Mouse (Mus musculus): ENCODE measurements around the gene Myh10. TPM values are rescaled to one million over a fixed set of nuclear protein-coding genes. Genes with fewer than 3 reads are reported as not detected.
"Not testable (repeated sequence)": the region's sequence is repeated elsewhere in the genome, so short reads cannot be mapped to it uniquely, and the experiment has no call there.

Myh10 gene
- total RNA-seq, 2 experiments from 2014 or later: 248 to 255 TPM

DNA sequence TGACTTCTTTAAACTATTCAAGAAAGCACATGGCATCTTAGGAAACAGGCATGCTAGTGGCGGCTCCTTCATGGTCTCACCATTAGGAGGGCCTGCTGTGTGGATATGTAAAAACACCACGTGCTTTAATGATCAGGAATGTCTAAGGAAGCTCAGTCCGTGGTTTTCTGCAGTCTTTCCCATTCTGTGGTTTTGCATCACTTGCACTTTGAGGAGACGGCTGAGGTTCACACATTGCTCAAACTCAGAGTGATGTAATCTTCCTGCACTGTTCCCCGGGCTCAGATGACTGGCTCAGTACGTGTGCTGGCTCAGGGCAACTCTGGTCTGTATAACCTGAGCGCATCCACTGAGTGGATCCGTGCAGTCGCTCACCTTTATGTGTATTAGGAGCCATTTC is 91.0 kb downstream of the Myh10 start:
- intact Hi-C loops (cut with DNase I): no loop called here
- DNase-seq: no peak

GRCm38 (mm10) chr11:68785813-68786212 is 94.5 kb downstream of the Myh10 start:
- intact Hi-C loops (cut with DNase I): no loop called here
- DNase-seq: no peak

DNA sequence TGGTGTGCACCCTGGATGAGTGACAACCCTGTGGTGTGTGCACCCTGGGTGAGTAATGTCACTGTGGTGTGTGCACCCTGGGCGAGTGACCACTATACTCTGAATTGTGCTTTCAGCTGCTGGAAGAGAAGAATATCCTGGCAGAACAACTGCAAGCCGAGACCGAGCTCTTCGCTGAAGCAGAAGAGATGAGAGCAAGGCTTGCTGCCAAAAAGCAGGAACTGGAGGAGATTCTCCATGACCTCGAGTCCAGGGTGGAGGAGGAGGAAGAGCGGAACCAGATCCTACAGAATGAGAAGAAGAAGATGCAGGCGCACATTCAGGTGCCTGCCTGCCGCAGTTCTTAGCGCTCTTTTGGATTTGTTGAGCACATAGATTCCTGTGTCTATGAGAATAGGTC is 95.9 kb downstream of the Myh10 start:
- no peak for DNase-seq
- intact Hi-C loops (cut with DNase I): no loop called here

DNA sequence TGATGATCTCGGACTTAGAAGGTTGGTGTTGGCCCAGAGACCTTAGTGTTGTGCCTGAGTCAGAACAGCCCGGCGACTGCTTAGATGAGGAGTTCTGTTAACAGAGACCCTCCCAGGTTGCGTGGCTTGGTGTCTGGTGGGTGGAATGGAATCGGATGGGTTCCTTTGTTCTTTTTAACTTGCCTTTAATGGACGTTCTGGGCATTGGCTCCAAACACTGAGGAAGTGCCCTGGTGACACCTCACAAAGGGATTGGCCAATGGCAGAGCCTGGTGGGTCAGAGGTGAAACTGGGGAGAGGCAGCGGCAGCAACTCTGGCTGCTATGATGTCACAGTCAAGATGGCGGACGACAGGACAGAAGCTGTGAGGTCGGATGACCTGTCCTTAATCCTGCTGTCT is 99.4 kb downstream of the Myh10 start:
- intact Hi-C loops (cut with DNase I): no loop called here
- DNase-seq: no peak

GRCm38 (mm10) chr11:68791794-68792193 is 100.4 kb downstream of the Myh10 start:
- DNase-seq: no peak
- intact Hi-C loops (cut with DNase I): no loop called here

DNA sequence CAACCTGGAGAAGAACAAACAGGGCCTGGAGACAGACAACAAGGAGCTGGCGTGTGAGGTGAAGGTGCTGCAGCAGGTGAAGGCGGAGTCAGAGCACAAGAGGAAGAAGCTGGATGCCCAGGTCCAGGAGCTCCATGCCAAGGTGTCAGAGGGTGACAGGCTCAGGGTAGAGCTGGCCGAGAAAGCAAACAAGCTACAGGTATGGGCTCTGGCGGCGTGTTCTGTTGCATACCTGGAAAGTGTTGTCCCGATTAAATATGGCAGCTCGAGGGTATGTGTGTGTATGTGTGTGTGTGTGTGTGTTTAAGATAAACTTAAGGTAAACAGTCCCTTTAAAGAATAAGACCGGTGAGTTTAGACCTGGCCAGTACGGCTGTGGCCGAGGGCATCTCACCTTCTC is 106.9 kb downstream of the Myh10 start:
- intact Hi-C loops (cut with DNase I): no loop called here
- DNase-seq: no peak

DNA sequence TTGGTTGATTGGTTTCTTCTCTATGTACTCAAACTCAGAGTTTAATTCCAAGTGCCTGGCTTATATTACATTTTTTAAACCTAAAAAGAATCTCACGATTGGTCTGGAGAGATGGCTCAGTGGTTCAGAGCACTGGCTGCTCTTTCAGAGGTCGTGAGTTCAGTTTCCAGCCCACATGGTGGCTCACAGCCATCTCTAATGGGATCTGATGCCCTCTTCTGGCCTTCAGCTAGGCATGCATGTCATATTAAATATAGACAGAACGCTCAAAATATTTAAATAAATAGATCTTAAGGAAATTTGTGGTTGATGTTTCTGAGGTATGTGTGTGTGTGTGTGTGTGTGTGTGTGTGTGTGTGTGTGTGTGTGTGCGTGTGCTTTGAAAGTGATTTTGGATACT is 113.8 kb downstream of the Myh10 start:
- intact Hi-C loops (cut with DNase I): loop anchor here (10.0 kb wide), 1 partner anchor 320 kb away; no protein-coding TSS in a partner anchor

DNA sequence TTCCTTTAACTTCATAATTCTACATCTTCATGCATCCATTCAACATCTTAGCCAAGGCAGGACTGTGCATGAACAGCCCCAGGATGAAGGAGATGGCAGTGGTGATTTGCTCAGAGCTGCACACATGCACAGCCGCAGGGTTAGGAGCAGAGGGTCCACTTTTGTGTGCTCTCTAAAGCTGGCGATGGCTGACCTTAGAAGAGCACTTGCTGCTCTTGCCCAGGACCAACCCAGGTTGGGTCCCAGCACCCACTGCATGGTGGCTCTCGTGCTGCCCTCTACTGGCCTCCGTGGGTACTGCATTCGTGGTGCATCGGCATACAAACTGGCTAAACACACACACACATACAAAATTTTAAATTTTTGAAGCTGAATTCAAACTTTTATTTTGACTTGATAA is 116.4 kb downstream of the Myh10 start:
- DNase-seq: peak; percentile 79
- intact Hi-C loops (cut with DNase I): loop anchor here (10.0 kb wide), 1 partner anchor 323 kb away; no protein-coding TSS in a partner anchor

More for the DNA sequence above, 113.8 kb downstream of the Myh10 start:
- no peak for DNase-seq

- no peak for DNase-seq
- intact Hi-C loops (cut with DNase I): no loop called here
Measured at GRCm38 (mm10) chr11:68811881-68812577, 120.7 kb downstream of the Myh10 start.

GRCm38 (mm10) chr11:68818416-68818815 is 127.1 kb downstream of the Myh10 start:
- intact Hi-C loops (cut with DNase I): no loop called here
- no peak for DNase-seq

GRCm38 (mm10) chr11:68819226-68819805 is 128.0 kb downstream of the Myh10 start:
- intact Hi-C loops (cut with DNase I): no loop called here
- DNase-seq: no peak

GRCm38 (mm10) chr11:68822326-68822725 is 131.0 kb downstream of the Myh10 start:
- DNase-seq: no peak
- intact Hi-C loops (cut with DNase I): no loop called here

DNA sequence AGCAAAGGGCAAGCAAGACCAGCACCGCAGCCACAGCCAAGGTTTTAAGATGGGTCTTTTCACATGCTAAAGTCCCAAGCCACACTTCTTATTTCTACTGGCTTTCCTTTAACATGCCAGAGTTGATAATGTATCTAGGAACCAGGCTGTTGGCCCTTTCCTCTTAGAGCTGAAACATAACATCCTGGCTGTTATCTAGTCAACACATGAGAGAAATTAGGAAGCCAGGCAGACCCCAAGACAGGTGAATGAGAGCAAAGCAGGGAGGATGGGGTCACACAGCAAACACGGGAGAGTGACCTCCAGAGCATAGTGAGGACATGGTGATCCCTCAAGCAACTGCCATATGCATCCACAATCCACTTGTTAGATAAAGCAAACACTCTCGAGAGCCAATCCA is 135.4 kb downstream of the Myh10 start:
- intact Hi-C loops (cut with DNase I): no loop called here
- no peak for DNase-seq

GRCm38 (mm10) chr11:68831580-68831979 is 140.2 kb downstream of the Myh10 start:
- DNase-seq; intact Hi-C loops (cut with DNase I): not testable (repeated sequence)

- no peak for DNase-seq
- intact Hi-C loops (cut with DNase I): no loop called here
Measured at GRCm38 (mm10) chr11:68832793-68833192, 141.4 kb downstream of the Myh10 start.

- intact Hi-C loops (cut with DNase I): no loop called here
- DNase-seq: no peak
Measured at GRCm38 (mm10) chr11:68833593-68833992, 142.2 kb downstream of the Myh10 start.

DNA sequence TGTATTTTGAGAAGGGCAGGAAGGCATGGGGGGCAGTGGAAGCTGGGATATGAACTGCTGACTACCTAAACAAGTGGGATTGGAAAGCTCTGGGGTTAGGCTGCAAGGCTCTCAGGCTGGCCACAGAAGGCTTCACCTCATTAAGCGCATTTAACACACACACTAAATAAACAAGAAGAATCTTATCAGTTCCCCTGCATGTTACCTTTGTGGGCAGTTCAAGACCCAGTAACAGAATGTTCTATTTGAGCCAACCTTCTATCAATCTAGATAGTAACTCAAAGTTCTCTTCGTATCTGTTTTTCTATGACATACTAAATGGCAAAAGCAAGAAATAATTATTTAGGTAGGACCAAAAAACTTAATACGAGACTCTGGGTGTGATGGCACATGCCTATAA is 143.7 kb downstream of the Myh10 start:
- no peak for DNase-seq
- intact Hi-C loops (cut with DNase I): no loop called here

DNA sequence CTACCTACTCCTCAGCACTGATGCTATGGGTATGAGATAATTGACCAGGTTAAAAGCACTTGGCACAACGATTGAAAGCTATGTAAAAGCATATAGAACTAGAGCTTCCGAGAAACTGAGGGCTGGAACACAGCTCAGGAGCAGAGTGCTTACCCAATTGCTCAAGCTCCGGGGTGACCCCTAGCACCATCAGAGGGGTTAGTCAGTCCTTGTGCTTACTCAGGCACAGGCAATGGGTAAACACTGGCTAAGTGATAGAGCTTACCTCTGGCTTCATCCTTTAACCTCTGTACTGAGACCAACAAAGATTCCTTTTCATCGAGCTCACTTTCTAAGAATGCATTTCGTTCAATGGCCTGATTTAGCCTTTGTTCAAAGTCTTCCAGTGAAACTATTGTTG is 148.2 kb downstream of the Myh10 start:
- intact Hi-C loops (cut with DNase I): no loop called here
- no peak for DNase-seq

DNA sequence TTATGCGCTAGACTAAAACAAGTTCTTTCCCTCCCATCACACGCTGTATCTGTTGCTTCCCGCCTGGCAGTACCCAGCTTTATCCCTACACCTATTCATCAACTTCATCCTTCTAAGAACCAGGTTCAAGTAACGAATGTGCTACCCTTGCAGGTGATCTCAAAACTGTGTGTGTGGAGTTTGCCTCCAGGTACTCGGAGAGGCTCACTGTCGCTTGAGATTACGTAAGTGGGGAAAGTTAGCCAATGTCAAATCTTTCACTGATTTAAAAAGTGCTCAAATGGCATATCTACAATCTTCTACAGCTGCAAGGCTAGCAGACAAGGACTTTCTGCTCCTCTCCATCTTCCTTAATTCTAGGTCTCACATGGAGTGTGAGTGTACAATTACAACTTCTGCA is 159.5 kb downstream of the Myh10 start:
- DNase-seq: no peak
- intact Hi-C loops (cut with DNase I): no loop called here

DNA sequence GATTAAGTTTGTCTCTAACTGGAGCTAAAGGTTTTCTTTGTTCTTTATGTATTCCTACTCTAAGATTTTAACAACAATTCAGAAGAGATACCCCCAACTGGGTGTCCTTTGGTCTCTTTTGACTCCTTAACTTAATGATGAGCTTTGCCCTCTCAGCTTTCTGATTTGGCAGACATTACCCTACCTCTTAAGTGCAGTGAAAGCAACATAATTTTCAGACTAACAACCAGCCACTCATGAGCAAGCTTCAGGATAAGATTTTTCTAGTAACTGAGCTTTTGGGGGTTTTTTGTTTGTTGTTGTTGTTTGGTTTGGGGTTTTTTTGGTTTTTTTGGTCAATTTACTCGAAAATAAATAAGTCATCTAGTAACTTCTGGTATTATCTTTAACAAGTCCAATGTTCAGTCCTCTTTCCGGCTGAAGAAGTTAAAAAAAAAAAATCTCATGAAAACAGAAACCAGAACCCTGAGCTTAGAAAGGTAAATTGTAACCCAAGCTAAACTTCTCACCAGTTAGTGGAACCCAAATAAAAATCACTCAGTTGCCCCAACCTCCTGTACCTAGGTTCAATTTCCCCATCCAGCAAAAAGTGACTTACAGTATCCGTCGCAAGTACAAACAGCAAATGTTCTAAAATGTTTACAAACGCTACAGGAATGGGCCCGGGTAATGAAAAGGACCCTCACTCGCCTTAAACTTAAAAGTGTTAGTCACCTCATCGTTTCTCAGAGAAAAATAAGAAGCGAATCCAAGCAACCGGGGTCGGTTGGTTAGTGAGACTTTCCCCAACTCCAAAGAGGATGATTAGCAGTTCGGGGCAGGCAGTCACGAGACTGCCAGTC is 160.5 kb downstream of the Myh10 start:
- intact Hi-C loops (cut with DNase I): no loop called here
- no peak for DNase-seq

- DNase-seq: peak; percentile 63
- intact Hi-C loops (cut with DNase I): no loop called here
Measured at GRCm38 (mm10) chr11:68852486-68852901, 161.1 kb downstream of the Myh10 start.

Measured in left cerebral cortex, postnatal 4 days (tissue).